Mouse (Mus musculus) B cell, adult 2 months (primary cell): Measurements from ENCODE around the gene Gng8.

Experiments
- DNase-seq, 2 experiments: peaks; one replicate each; pipeline ENCODE4 v3.0.0; 2022

The Gng8 gene

GRCm38 (mm10) chr7:16891641-16892351, at the start of gene Gng8:
Gene Gng8 (plus strand): TSS chr7:16891786.
- DNase-seq, result peak; percentile 89 to 90

- DNase-seq, result peak; percentile 88 to 89
Observed at GRCm38 (mm10) chr7:16842645-16843063, 48.9 kb upstream of the Gng8 start, which contains the start of gene Prkd2. Gene Prkd2 (plus strand): TSS chr7:16842902.

GRCm38 (mm10) chr7:16843441-16844171, 48.0 kb upstream of the Gng8 start:
- DNase-seq, result peak in 1 of 2 experiments; percentile 33

- no peak for DNase-seq
Observed at GRCm38 (mm10) chr7:16844696-16845071, 46.9 kb upstream of the Gng8 start.

GRCm38 (mm10) chr7:16845072-16845819, 46.3 kb upstream of the Gng8 start:
- peak; percentile 53 to 54 for DNase-seq

GRCm38 (mm10) chr7:16845820-16846167, 45.8 kb upstream of the Gng8 start:
- no peak for DNase-seq

- no peak for DNase-seq
Observed at GRCm38 (mm10) chr7:16846775-16847174, 44.8 kb upstream of the Gng8 start.

GRCm38 (mm10) chr7:16847507-16847906, 44.1 kb upstream of the Gng8 start:
- no peak for DNase-seq

- DNase-seq, result peak; percentile 72 to 76
Observed at GRCm38 (mm10) chr7:16848579-16848978, 43.0 kb upstream of the Gng8 start.

GRCm38 (mm10) chr7:16851636-16852035, 40.0 kb upstream of the Gng8 start:
- DNase-seq, result no peak

- DNase-seq, result no peak
Observed at GRCm38 (mm10) chr7:16853302-16853831, 38.2 kb upstream of the Gng8 start.

GRCm38 (mm10) chr7:16858336-16858735, 33.2 kb upstream of the Gng8 start:
- DNase-seq, result peak; percentile 77 to 78

- DNase-seq, result peak; percentile 76 to 78
Observed at GRCm38 (mm10) chr7:16859902-16860651, 31.5 kb upstream of the Gng8 start.

- no peak for DNase-seq
Observed at GRCm38 (mm10) chr7:16867488-16867887, 24.1 kb upstream of the Gng8 start.

GRCm38 (mm10) chr7:16869497-16869896, 22.1 kb upstream of the Gng8 start:
- peak in 1 of 2 experiments; percentile 14 for DNase-seq

- DNase-seq, result no peak
Observed at GRCm38 (mm10) chr7:16871600-16871999, 20.0 kb upstream of the Gng8 start.

GRCm38 (mm10) chr7:16872478-16872877, 19.1 kb upstream of the Gng8 start:
- DNase-seq, result no peak

GRCm38 (mm10) chr7:16873392-16873791, 18.2 kb upstream of the Gng8 start:
- no peak for DNase-seq

GRCm38 (mm10) chr7:16874190-16874589, 17.4 kb upstream of the Gng8 start:
- peak; percentile 88 to 89 for DNase-seq

GRCm38 (mm10) chr7:16874756-16875309, 16.8 kb upstream of the Gng8 start:
- DNase-seq, result peak; percentile 99

- DNase-seq, result no peak
Observed at GRCm38 (mm10) chr7:16875310-16875325, 16.5 kb upstream of the Gng8 start, which contains the start of gene Dact3. Gene Dact3 (plus strand): TSS chr7:16875317.

GRCm38 (mm10) chr7:16875326-16875725, 16.3 kb upstream of the Gng8 start:
- DNase-seq, result no peak

GRCm38 (mm10) chr7:16876006-16876405, 15.6 kb upstream of the Gng8 start:
- DNase-seq, result no peak
